Mouse (Mus musculus): ENCODE data around the gene Ghrhr. TPM values are rescaled to one million over a fixed set of nuclear protein-coding genes. Genes with fewer than 3 reads are reported as not detected.

The Ghrhr gene
- polyA plus RNA-seq, 1 experiment from 2014 or later: 0.06 TPM

DNA sequence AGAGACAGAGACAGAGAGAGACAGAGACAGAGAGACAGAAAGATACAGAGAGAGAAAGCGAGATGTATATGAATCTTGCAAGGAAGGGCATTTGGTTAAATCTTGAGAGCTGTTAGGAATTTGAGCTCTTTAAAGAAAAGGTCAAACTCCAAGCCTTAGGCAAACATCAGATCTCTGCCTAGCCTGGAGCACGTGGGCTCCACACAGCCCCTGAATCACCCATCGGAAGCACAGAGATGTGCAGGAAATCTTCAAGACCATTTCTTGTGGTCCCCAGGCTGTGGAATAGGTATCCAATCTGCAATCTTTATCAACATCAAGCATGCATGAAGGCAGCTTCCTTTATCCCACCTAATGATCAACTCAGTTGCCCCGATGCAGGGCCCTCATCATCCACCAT is 1.4 kb downstream of the Ghrhr start:
- no peaks in the 10 kb centered on the region for H3K36me3 ChIP-seq
- peaks cover 41% of the 10 kb centered on the region for H3K4me1 ChIP-seq (replicated peaks)
- no peak overlapping the region for H3K4me2 ChIP-seq
- H3K27me3 ChIP-seq: 0 out of 2 replicates have a peak, but pooled peaks cover 4% of the 10 kb centered on the region
- no peak overlapping the region for H3K9ac ChIP-seq
- no peaks in the 10 kb centered on the region for H3K9me3 ChIP-seq (replicated peaks)
- DNase-seq (no peak), ATAC-seq (ENCODE audit: low read depth) (no peak)
- no peak overlapping the region for H3K4me3 ChIP-seq (replicated peaks)
- no peak overlapping the region for H3K27ac ChIP-seq
- WGBS (ENCODE audit: insufficient replicate concordance): 62% methylated on average over 4 of the region's 4 CpGs

DNA sequence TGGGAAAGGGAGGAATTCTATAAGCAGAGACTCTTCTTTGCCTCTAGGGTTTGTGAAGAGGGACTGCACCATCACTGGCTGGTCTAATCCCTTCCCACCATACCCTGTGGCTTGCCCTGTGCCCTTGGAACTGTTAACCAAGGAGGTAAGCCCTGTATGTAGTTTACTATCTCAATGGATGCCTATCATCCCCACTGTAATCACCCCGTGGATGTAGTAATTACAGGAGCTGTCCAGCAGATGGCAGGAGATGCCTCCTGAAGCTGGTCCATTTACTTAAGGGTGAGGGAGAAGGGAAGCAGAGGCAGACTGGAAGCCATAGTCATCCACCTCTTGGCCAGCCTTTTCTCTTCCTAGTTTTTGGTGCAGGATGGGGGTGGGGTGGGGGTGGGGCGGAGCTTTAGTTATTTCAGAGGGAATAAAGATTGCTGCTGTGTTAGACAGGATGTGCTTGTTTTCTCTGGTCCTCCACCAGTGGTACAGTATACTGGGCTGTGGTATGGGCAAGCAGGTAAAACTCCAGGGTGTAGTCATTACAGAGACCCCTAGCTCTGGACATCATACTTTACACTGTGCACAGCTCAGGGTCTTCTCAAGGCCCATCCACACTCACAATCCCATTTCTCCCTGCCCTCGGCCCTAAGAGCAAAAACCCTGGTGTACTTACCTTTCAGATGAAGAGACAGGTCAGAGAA is 3.7 kb downstream of the Ghrhr start:
- ATAC-seq (ENCODE audit: low read depth) (peak; percentile 31), DNase-seq (no peak)
- Histone ChIP-seq H3K9ac (no peak overlapping the region; the same call in 1 of the 2 replicates), H3K4me3 (replicated peaks) (no peak overlapping the region), H3K9me3 (replicated peaks) (no peaks in the 10 kb centered on the region), H3K27ac (no peak overlapping the region; the same call in 1 of the 2 replicates), H3K27me3 (0 out of 2 replicates have a peak, but pooled peaks cover 4% of the 10 kb centered on the region), H3K4me2 (no peak overlapping the region), H3K4me1 (replicated peaks) (peaks cover 56% of the 10 kb centered on the region), H3K36me3 (no peaks in the 10 kb centered on the region)
- WGBS (ENCODE audit: insufficient replicate concordance): 27% methylated on average over 3 of the region's 3 CpGs

DNA sequence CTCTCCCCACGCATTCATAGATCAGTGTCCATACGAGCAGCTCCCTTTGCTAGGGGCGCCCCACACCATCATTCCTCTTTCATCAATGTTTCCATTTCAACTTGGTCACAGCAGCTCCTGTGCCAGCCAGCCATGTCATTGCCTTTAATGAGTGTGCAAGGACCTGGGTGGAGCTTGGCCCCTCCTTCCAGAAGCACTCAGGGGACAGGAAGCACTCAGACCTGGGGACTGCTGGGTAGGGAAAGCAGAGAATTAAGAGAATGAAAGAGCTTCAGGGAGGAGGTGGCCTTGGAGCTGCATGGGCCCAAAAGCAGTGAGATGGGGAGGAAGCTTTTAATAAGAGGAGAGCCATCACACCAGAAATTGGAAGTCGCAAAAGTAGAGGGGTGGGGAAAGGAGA is 5.9 kb downstream of the Ghrhr start:
- WGBS (ENCODE audit: insufficient replicate concordance): 84% methylated on average over 4 of the region's 4 CpGs
- no peak overlapping the region for H3K4me3 ChIP-seq (replicated peaks)
- peaks cover 56% of the 10 kb centered on the region for H3K4me1 ChIP-seq (replicated peaks)
- H3K4me2 ChIP-seq: no peak overlapping the region
- H3K9ac ChIP-seq: no peak overlapping the region
- H3K27me3 ChIP-seq: peaks cover 9% of the 10 kb centered on the region
- no peaks in the 10 kb centered on the region for H3K36me3 ChIP-seq
- no peaks in the 10 kb centered on the region for H3K9me3 ChIP-seq (replicated peaks)
- no peak for DNase-seq
- ATAC-seq (ENCODE audit: low read depth): no peak
- H3K27ac ChIP-seq: no peak overlapping the region

DNA sequence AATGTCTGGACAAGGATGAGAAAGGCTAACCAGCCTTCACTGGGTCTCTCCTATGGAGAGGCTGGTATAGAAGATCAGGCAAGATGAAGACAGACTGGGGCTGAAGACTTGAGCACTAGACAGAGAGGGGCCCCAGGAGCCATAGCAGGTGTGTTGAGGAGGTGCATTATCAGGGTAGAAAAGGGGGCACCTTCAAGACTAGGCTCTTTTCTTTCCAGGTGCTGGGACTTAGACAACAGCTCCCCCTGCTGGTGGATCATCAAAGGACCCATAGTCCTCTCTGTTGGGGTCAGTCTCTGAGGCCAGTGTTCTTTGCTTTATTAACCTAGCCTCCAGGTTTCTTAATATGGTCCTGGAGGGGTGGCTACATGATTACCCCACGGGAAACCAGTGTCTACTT is 7.8 kb downstream of the Ghrhr start:
- H3K4me2 ChIP-seq: no peak overlapping the region
- WGBS (ENCODE audit: insufficient replicate concordance): 0% methylated on average over 1 of the region's 1 CpGs
- H3K36me3 ChIP-seq: no peaks in the 10 kb centered on the region
- H3K4me3 ChIP-seq (replicated peaks): no peak overlapping the region
- peak overlapping the region; percentile 13; the same call in 1 of the 2 replicates for H3K9ac ChIP-seq
- H3K27ac ChIP-seq: no peak overlapping the region
- peaks cover 40% of the 10 kb centered on the region for H3K4me1 ChIP-seq (replicated peaks)
- no peaks in the 10 kb centered on the region for H3K9me3 ChIP-seq (replicated peaks)
- peak; percentile 61 for ATAC-seq (ENCODE audit: low read depth)
- DNase-seq: peak; percentile 45
- peaks cover 22% of the 10 kb centered on the region for H3K27me3 ChIP-seq

DNA sequence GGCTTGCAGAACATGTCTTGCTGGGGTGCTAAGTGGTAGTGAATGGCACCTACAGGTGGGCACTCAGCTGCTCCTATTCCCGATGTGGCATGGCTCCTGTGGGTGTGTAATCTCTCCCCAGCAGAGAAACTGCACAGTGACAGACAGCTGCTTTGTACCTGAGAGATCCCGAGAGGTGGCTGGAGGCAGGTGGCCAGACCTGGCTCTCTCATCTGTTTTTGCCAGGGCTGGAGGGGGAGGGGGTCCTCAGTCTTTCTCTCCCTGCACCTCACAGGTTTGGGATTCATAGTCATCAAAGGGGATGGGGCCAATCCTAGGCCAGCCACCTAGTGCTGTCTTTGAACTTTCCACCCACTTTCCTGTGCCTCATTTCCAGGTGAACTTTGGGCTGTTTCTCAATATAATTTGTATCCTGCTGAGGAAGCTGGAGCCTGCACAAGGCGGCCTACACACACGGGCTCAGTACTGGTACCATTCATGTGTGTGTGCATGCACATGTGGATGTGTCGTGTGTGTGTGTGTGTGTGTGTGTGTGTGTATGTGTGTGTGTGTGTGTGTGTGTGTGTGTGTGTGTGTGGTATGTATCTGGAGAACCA is 8.4 kb downstream of the Ghrhr start:
- 0 out of 2 replicates have a peak, but pooled peaks have one; percentile 22 for ATAC-seq (ENCODE audit: low read depth)
- 45% methylated on average over 5 of the region's 5 CpGs for WGBS (ENCODE audit: insufficient replicate concordance)

DNA sequence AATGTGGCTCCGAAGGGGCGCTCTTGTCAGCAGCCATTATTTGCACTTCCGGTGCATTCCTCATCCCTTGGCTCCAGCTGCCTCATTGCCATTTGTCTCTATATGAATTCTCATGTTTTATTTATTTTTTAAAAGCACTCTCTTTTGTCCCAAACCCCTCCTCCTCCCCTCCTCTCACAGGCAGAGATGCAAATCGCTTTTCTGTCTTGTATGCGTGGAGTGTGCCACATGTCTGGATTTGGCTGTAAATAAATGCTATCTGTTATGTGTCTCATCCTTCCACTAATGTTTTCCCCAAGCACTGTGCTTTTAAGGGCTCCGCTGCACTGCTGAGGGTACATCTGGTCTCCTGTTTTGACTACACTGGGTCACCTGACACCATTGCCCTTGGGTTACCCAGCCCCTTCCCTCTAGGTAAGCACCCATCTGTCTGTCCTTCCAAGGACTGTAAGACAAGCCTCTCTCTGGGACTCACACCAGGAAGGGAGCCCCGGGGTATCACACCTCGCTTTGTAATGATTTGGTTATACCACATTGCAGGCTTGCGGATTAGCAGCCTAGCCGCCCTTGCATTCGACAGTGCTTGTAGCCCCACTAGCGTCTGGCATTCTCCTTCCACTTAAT is 12.6 kb downstream of the Ghrhr start:
- H3K27ac ChIP-seq: no peak overlapping the region
- ATAC-seq (ENCODE audit: low read depth) (no peak), DNase-seq (no peak)
- H3K9ac ChIP-seq: no peak overlapping the region
- H3K36me3 ChIP-seq: no peaks in the 10 kb centered on the region
- WGBS (ENCODE audit: insufficient replicate concordance): 41% methylated on average over 12 of the region's 12 CpGs
- peaks cover 7% of the 10 kb centered on the region for H3K4me1 ChIP-seq (replicated peaks)
- no peak overlapping the region for H3K4me2 ChIP-seq
- peaks cover 46% of the 10 kb centered on the region for H3K27me3 ChIP-seq
- no peak overlapping the region for H3K4me3 ChIP-seq (replicated peaks)
- H3K9me3 ChIP-seq (replicated peaks): no peaks in the 10 kb centered on the region

More for the DNA sequence above, 8.4 kb downstream of the Ghrhr start:
- Histone ChIP-seq H3K4me2 (no peak overlapping the region), H3K4me1 (replicated peaks) (peaks cover 36% of the 10 kb centered on the region), H3K9ac (peak overlapping the region; percentile 13; the same call in 1 of the 2 replicates), H3K27me3 (peaks cover 28% of the 10 kb centered on the region), H3K9me3 (replicated peaks) (no peaks in the 10 kb centered on the region), H3K4me3 (replicated peaks) (no peak overlapping the region), H3K36me3 (no peaks in the 10 kb centered on the region), H3K27ac (no peak overlapping the region)
- DNase-seq: no peak

DNA sequence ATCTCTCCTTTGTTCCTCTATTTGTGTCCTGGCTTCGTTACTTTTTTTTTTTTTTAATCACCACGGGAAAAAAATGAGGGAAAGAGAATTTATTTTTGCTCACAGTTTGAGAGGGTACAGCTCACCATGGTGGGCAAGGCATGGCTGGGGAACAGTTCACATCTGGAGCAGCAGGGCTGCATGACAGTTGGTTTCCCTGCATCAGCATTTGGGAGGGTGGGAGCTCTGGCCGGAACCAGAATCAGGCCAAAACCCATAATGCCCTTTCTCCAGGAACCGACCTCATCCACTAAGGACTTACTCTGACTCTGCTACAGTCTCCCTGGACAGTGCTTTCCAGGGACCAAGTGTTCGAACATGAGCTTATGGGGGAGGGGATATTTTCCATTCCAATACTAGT is 13.2 kb downstream of the Ghrhr start:
- peaks cover 46% of the 10 kb centered on the region for H3K27me3 ChIP-seq
- no peak for DNase-seq
- no peak overlapping the region for H3K27ac ChIP-seq
- H3K9ac ChIP-seq: no peak overlapping the region
- no peak overlapping the region for H3K4me2 ChIP-seq
- peaks cover under 1% of the 10 kb centered on the region; the same call in 1 of the 2 replicates for H3K4me1 ChIP-seq (replicated peaks)
- H3K4me3 ChIP-seq (replicated peaks): no peak overlapping the region
- no peaks in the 10 kb centered on the region for H3K36me3 ChIP-seq
- 40% methylated on average over 5 of the region's 5 CpGs for WGBS (ENCODE audit: insufficient replicate concordance)
- H3K9me3 ChIP-seq (replicated peaks): no peaks in the 10 kb centered on the region
- ATAC-seq (ENCODE audit: low read depth): no peak

DNA sequence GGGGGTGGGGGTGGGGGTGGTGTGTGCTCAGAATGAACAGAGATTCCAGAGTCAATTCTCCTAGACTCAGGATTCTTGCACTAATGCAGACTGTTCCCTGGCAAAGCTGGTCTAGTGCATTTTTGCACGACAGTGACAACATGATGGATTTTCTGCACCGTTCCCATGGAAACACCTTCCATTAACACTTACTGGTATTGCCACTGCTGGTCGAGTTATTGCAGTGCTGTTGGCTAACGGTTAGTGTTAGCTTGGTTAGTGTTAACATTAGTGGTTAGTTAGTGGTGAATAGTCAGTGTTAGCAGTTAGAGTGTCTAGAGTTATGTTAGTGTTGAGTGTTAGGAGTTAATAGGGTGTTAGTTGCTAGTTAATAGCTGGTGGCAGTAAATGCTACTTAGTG is 15.7 kb downstream of the Ghrhr start:
- no peak overlapping the region for H3K27ac ChIP-seq
- H3K27me3 ChIP-seq: peaks cover 56% of the 10 kb centered on the region
- no peak for DNase-seq
- no peaks in the 10 kb centered on the region for H3K9me3 ChIP-seq (replicated peaks)
- no peaks in the 10 kb centered on the region for H3K4me1 ChIP-seq (replicated peaks)
- H3K4me2 ChIP-seq: no peak overlapping the region
- ATAC-seq (ENCODE audit: low read depth): no peak
- H3K36me3 ChIP-seq: no peaks in the 10 kb centered on the region
- no peak overlapping the region for H3K9ac ChIP-seq
- H3K4me3 ChIP-seq (replicated peaks): no peak overlapping the region
- 48% methylated on average over 4 of the region's 4 CpGs for whole genome bisulfite sequencing (ENCODE audit: insufficient replicate concordance)

DNA sequence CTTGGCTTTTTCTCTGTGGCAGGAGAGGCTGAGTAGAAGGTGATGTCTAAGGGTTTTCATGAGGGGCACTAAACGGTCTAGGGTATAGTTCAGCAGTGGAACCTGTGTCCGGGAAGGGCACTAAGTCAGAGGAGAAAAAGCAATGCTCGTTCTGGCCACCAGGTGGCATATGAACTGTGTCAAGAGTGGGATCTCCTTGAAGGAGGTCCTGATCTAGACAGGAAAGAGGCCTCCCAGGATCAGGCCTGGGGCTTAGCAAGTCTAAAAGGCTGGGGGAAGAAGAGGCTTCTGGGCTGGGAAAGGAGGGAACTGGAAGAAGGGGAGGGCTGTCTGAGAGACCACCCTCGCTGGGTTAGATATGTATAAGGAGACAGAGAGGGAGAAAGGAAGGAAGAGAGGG is 16.4 kb downstream of the Ghrhr start:
- Histone ChIP-seq H3K9me3 (replicated peaks) (no peaks in the 10 kb centered on the region), H3K9ac (no peak overlapping the region), H3K27me3 (peaks cover 60% of the 10 kb centered on the region), H3K4me1 (replicated peaks) (no peaks in the 10 kb centered on the region), H3K4me3 (replicated peaks) (no peak overlapping the region), H3K36me3 (no peaks in the 10 kb centered on the region), H3K4me2 (no peak overlapping the region), H3K27ac (no peak overlapping the region)
- 11% methylated on average over 4 of the region's 4 CpGs for WGBS (ENCODE audit: insufficient replicate concordance)
- DNase-seq (peak; percentile 44), ATAC-seq (ENCODE audit: low read depth) (no peak)

DNA sequence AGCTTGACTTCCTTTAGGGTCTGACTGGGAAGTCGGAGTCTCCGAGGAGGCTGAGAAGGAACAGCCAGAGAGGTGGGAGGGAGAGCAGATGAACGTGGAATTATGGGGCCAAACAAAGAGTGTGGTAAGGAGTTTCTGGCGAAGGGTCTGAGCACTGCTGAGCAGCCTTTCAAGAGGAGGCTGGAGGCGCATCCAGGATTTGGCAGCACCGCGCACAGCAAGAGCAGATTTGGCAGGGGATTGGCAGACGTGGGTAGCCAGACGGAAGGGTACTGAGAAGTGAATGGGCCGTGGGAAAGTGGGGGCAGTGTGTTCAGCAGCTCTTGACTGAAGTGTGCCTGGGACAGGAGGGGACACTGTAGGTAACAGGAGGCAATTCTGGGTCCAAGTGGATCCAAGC is 18.8 kb downstream of the Ghrhr start:
- H3K4me1 ChIP-seq (replicated peaks): no peaks in the 10 kb centered on the region
- ATAC-seq (ENCODE audit: low read depth): no peak
- no peak overlapping the region for H3K9ac ChIP-seq
- no peak overlapping the region for H3K4me2 ChIP-seq
- H3K4me3 ChIP-seq (replicated peaks): no peak overlapping the region
- no peak overlapping the region for H3K27ac ChIP-seq
- peaks cover 37% of the 10 kb centered on the region for H3K27me3 ChIP-seq
- DNase-seq: no peak
- no peaks in the 10 kb centered on the region for H3K36me3 ChIP-seq
- WGBS (ENCODE audit: insufficient replicate concordance): 64% methylated on average over 10 of the region's 10 CpGs
- H3K9me3 ChIP-seq (replicated peaks): no peaks in the 10 kb centered on the region

DNA sequence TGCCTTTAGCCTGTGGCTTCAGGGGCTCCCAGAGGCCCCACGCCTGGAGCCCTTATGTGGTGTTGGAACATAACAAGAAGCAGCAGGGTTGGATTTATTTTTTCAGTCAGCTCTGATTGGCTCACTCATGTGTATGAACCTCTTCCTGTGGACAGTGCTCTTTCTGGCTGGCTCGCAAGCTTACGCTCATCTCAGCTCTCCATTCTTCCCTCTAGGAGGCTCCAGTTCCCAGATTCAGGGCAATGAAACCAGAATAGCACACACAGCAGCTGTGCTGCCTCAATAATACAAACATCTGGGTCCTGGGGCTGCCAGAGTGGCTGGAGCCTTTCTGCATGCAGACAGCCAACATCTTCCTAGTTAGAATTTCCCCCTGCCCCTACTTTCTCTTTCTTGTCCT is 20.1 kb downstream of the Ghrhr start:
- Histone ChIP-seq H3K36me3 (no peaks in the 10 kb centered on the region), H3K4me1 (replicated peaks) (no peaks in the 10 kb centered on the region), H3K27me3 (peaks cover 25% of the 10 kb centered on the region), H3K4me3 (replicated peaks) (no peak overlapping the region), H3K9ac (no peak overlapping the region), H3K9me3 (replicated peaks) (no peaks in the 10 kb centered on the region), H3K4me2 (no peak overlapping the region), H3K27ac (no peak overlapping the region)
- ATAC-seq (ENCODE audit: low read depth) (no peak), DNase-seq (no peak)
- 33% methylated on average over 3 of the region's 3 CpGs for WGBS (ENCODE audit: insufficient replicate concordance)

Data from liver, embryonic 13.5 days (tissue).